Mouse (Mus musculus) Patski (cell line): ENCODE results near the gene Llph. TPM values are rescaled to one million over a fixed set of nuclear protein-coding genes. Genes with fewer than 3 reads are reported as not detected.

Experiments used
- ATAC-seq: fragments of 100-300 bp; one replicate; pipeline ENCODE4 v1.8.0; 2021
- CTCF ChIA-PET: fragments of 350-600 bp; sonication (Branson Sonifier 250); formaldehyde crosslinking; loops from one replicate; lab custom pipeline; 2022; ENCODE audit warnings: inconsistent platforms; lab: Charles Lee
- POLR2A ChIA-PET: fragments of 350-600 bp; sonication (Branson Sonifier 250); formaldehyde crosslinking; loops from one replicate; lab custom pipeline; 2022; ENCODE audit warnings: antibody characterized with exemption, inconsistent platforms; lab: Charles Lee
- DNase-seq: peaks from one replicate; pipeline ENCODE4 v3.0.0-alpha.2; 2011; ENCODE audit warnings: low read depth, low spot score
- H3K27me3 ChIP-seq: fragments of 371-371 bp; one replicate; pipeline ENCODE4 v1.5.1; 2021
- CTCF ChIP-seq: fragments of 100-300 bp; IDR thresholded peaks from one replicate; pipeline ENCODE4 v1.5.1; 2021
- in situ Hi-C: fragments of 300-500 bp; cut with MboI; formaldehyde crosslinking; loops from 3 replicates; pipeline ENCODE4 v1.11.1; 2018; ENCODE audit warnings: low pct_unique_long_range_greater_than_20kb, mixed read lengths
- polyA plus RNA-seq: library from polyadenylated mRNA; unstranded; gene quantifications from one replicate; pipeline ENCODE4 v1.2.3, GENCODE M21; 2021

Llph gene
- polyA plus RNA-seq, 1 experiment from 2014 or later, result 41.9 TPM

GRCm38 (mm10) chr10:120272270-120272883 lies 45.5 kb downstream of the Llph start:
- ChIA-PET POLR2A (interaction anchor here (0.6 kb wide), 2 partner anchors 30 to 550 kb away, joined by 3 to 4 read pairs; no protein-coding TSS in a partner anchor), CTCF (interaction anchor here (1.3 to 4.0 kb wide), 6 partner anchors 10 to 34 kb away, joined by 4 to 21 read pairs (median 11); no protein-coding TSS in a partner anchor)
- no peak for ATAC-seq
- TF ChIP-seq CTCF, result no peak
- H3K27me3 ChIP-seq, result no peaks in the 10 kb centered on the region
- in situ Hi-C loops, result no loop called here
- no peak for DNase-seq

- TF ChIP-seq CTCF, result no peak
- in situ Hi-C loops, result no loop called here
- no peak for ATAC-seq
- ChIA-PET POLR2A (no interaction called here), CTCF (no interaction called here)
- DNase-seq, result no peak
- H3K27me3 ChIP-seq, result no peaks in the 10 kb centered on the region
Observed at GRCm38 (mm10) chr10:120273335-120273734, 46.5 kb downstream of the Llph start.

GRCm38 (mm10) chr10:120279482-120280128 lies 52.7 kb downstream of the Llph start:
- TF ChIP-seq CTCF, result no peak
- ChIA-PET POLR2A (interaction anchor here (0.7 kb wide), 2 partner anchors 247 to 615 kb away, joined by 3 to 5 read pairs; no protein-coding TSS in a partner anchor), CTCF (interaction anchor here (1.0 kb wide), 1 partner anchor 22 kb away, joined by 3 read pairs; no protein-coding TSS in a partner anchor)
- DNase-seq, result no peak
- ATAC-seq, result no peak
- H3K27me3 ChIP-seq, result no peaks in the 10 kb centered on the region
- in situ Hi-C loops, result no loop called here

- ChIA-PET CTCF (interaction anchor here (1.0 kb wide), 1 partner anchor 23 kb away, joined by 3 read pairs; no protein-coding TSS in a partner anchor), POLR2A (interaction anchor here (0.7 kb wide), 1 partner anchor 614 kb away, joined by 3 read pairs; no protein-coding TSS in a partner anchor)
- no peak for DNase-seq
- in situ Hi-C loops, result no loop called here
- no peak for TF ChIP-seq CTCF
- ATAC-seq, result no peak
- H3K27me3 ChIP-seq, result no peaks in the 10 kb centered on the region
Observed at GRCm38 (mm10) chr10:120280375-120280774, 53.5 kb downstream of the Llph start.

- CTCF ChIA-PET, result interaction anchor here (1.2 kb wide), 1 partner anchor 11 kb away, joined by 5 read pairs; no protein-coding TSS in a partner anchor
- no peak for ATAC-seq
- DNase-seq, result no peak
Observed at GRCm38 (mm10) chr10:120281700-120282099, 54.8 kb downstream of the Llph start.

More at GRCm38 (mm10) chr10:120281700-120282099, 54.8 kb downstream of the Llph start:
- POLR2A ChIA-PET, result no interaction called here
- TF ChIP-seq CTCF, result no peak
- H3K27me3 ChIP-seq, result no peaks in the 10 kb centered on the region
- in situ Hi-C loops, result no loop called here

Other genes starting within 250 kb of the Llph start
- gene Helb, start 114.1 kb upstream of the Llph start, polyA plus RNA-seq, result 5.6 TPM
- 187 TPM for gene Tmbim4, start 25.5 kb upstream of the Llph start, polyA plus RNA-seq
- 0.21 TPM for gene Irak3, start 24.9 kb upstream of the Llph start, polyA plus RNA-seq
- 12.5 TPM for gene Hmga2, start 249.4 kb downstream of the Llph start, polyA plus RNA-seq